Mouse (Mus musculus) CH12.LX (cell line): ENCODE measurements around the gene Tet1.
A peak's percentile ranks its signal among the peaks of the same experiment; 100 is the strongest.

Experiments
- CTCF ChIP-seq, 2 experiments: IDR thresholded peaks in 1 of 2; conservative IDR thresholded peaks in 1 of 2; 2 replicates each; pipeline ENCODE4 v1.5.1; 2011 to 2012; ENCODE audit warnings: low read depth in 2 of 2, low read length in 2 of 2, improper control_type of control experiment in 1 of 2, inconsistent platforms in 1 of 2, mild to moderate bottlenecking in 1 of 2, moderate library complexity in 1 of 2
- E2F4 ChIP-seq: IDR thresholded peaks from 2 replicates; pipeline ENCODE4 v1.6.1; 2011; ENCODE audit warnings: low read depth, low read length, improper control_type of control experiment; ENCODE audit not compliant: insufficient replicate concordance
- EP300 ChIP-seq: IDR thresholded peaks from 2 replicates; pipeline ENCODE4 v1.6.1; 2011; ENCODE audit warnings: low read length, improper control_type of control experiment
- MAFK ChIP-seq: IDR thresholded peaks from 2 replicates; pipeline ENCODE4 v1.6.1; 2011; ENCODE audit warnings: low read length, improper control_type of control experiment; ENCODE audit not compliant: insufficient replicate concordance
- MAX ChIP-seq: IDR thresholded peaks from 2 replicates; pipeline ENCODE4 v1.6.1; 2011; ENCODE audit warnings: low read length, improper control_type of control experiment
- NELFE ChIP-seq: IDR thresholded peaks from 2 replicates; pipeline ENCODE4 v1.6.1; 2011; ENCODE audit warnings: low read depth, low read length, improper control_type of control experiment
- NRF1 ChIP-seq: IDR thresholded peaks from 2 replicates; pipeline ENCODE4 v1.6.1; 2014; ENCODE audit warnings: low read depth, mild to moderate bottlenecking, inconsistent platforms, low read length, improper control_type of control experiment, moderate library complexity
- POLR2A ChIP-seq: IDR thresholded peaks from 2 replicates; pipeline ENCODE4 v1.6.1; 2011; ENCODE audit warnings: low read depth, mild to moderate bottlenecking, improper control_type of control experiment, low read length
- POLR2AphosphoS2 ChIP-seq: IDR thresholded peaks from 2 replicates; pipeline ENCODE4 v1.6.1; 2011; ENCODE audit warnings: low read depth, low read length, improper control_type of control experiment
- RAD21 ChIP-seq: IDR thresholded peaks from 2 replicates; pipeline ENCODE4 v1.6.1; 2011; ENCODE audit warnings: low read depth, mild to moderate bottlenecking, low read length, improper control_type of control experiment, moderate library complexity
- SMC3 ChIP-seq: IDR thresholded peaks from 2 replicates; pipeline ENCODE4 v1.6.1; 2011; ENCODE audit warnings: low read depth, low read length, improper control_type of control experiment
- ZC3H11A ChIP-seq: IDR thresholded peaks from 2 replicates; pipeline ENCODE4 v1.6.1; 2012; ENCODE audit warnings: low read depth, mild to moderate bottlenecking, inconsistent platforms, low read length, improper control_type of control experiment

DNA sequence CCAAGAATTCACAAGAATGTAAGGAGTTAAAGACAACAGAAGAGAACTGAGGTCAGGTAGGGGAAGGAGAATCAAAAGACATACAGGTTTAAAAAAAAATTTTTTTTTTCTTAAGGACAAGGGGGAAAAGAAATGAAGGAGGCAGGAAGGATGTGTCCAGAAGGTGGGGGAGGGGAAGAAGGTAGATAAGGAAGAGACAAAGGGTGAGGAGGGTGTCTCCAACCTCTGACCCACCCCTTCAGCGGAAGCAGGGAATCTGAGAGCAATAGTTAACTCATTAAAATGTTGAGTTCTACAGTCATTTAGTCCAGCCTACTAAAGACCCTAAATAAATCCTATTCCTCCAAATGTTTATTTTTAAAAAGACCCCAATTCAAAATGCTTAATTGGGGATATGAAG, 24.3 kb downstream of the Tet1 start:
- TF ChIP-seq RAD21 (no peak), POLR2A (no peak), CTCF (conservative IDR thresholded peaks at IDR 0.05 in 1 of 2, IDR thresholded peaks at IDR 0.05 in 1 of 2; ENCODE audit: low read depth in 2 of 2, low read length in 2 of 2) (no peak), NELFE (no peak), MAX (no peak), POLR2AphosphoS2 (no peak), ZC3H11A (no peak), EP300 (0 out of 2 replicates have a peak, but pooled peaks have one; percentile 6), E2F4 (no peak), NRF1 (no peak), MAFK (no peak), SMC3 (no peak)
